Mouse (Mus musculus) ES-E14 (cell line): Measurements from ENCODE around the gene Ehhadh. TPM values are rescaled to one million over a fixed set of nuclear protein-coding genes. Genes with fewer than 3 reads are reported as not detected.

Experiments used
- DNase-seq: peaks from one replicate; pipeline ENCODE4 v3.0.0-alpha.2; 2013; ENCODE audit warnings: low read depth, low spot score
- H3K27ac ChIP-seq: 2 replicates; pipeline ENCODE4 v1.5.1; 2012; ENCODE audit warnings: low read depth, mild to moderate bottlenecking, low read length, moderate library complexity, mixed read lengths; ENCODE audit not compliant: poor library complexity, insufficient read depth, severe bottlenecking
- H3K36me3 ChIP-seq: 2 replicates; pipeline ENCODE4 v1.6.1; 2012; ENCODE audit warnings: mild to moderate bottlenecking, low read length, moderate library complexity, mixed read lengths; ENCODE audit not compliant: control insufficient read depth, poor library complexity, insufficient read depth, severe bottlenecking
- H3K4me1 ChIP-seq, 2 experiments: fragments of 150-350 bp in 1 of 2; sonication (generic) in 1 of 2; 2 replicates each; pipeline ENCODE4 v1.6.1; 2012; ENCODE audit warnings: low read length in 2 of 2, mild to moderate bottlenecking in 1 of 2, mixed read lengths in 1 of 2; ENCODE audit not compliant: control insufficient read depth in 2 of 2, insufficient read depth in 2 of 2, poor library complexity in 1 of 2
- H3K4me3 ChIP-seq, 2 experiments: fragments of 150-350 bp in 1 of 2; sonication (generic) in 1 of 2; 2 replicates each; pipeline ENCODE4 v1.5.1; 2012; ENCODE audit warnings: low read length in 2 of 2, low read depth in 1 of 2, mild to moderate bottlenecking in 1 of 2, mixed read lengths in 1 of 2; ENCODE audit not compliant: insufficient read depth in 1 of 2, poor library complexity in 1 of 2, severe bottlenecking in 1 of 2
- H3K9ac ChIP-seq: 2 replicates; pipeline ENCODE4 v1.6.1; 2012; ENCODE audit warnings: low read depth, mild to moderate bottlenecking, low read length, mixed read lengths; ENCODE audit not compliant: poor library complexity, insufficient read depth, severe bottlenecking
- H3K9me3 ChIP-seq: fragments of 150-350 bp; sonication (generic); 2 replicates; pipeline ENCODE4 v1.6.1; 2012; ENCODE audit warnings: low read depth, mild to moderate bottlenecking, low read length; ENCODE audit not compliant: control insufficient read depth, insufficient read depth
- CHD2 ChIP-seq: IDR thresholded peaks from 2 replicates; pipeline ENCODE4 v1.6.1; 2014; ENCODE audit warnings: mild to moderate bottlenecking, low read depth, low read length, inconsistent platforms
- HCFC1 ChIP-seq: IDR thresholded peaks from 2 replicates; pipeline ENCODE4 v1.6.1; 2012; ENCODE audit warnings: low read length, inconsistent platforms, borderline replicate concordance; ENCODE audit not compliant: insufficient read depth
- MAFK ChIP-seq: IDR thresholded peaks from 2 replicates; pipeline ENCODE4 v1.6.1; 2014; ENCODE audit warnings: mild to moderate bottlenecking, low read depth, low read length, inconsistent platforms; ENCODE audit not compliant: insufficient read depth
- ZC3H11A ChIP-seq: IDR thresholded peaks from 2 replicates; pipeline ENCODE4 v1.6.1; 2012; ENCODE audit warnings: low read depth, mild to moderate bottlenecking, inconsistent platforms, low read length, borderline replicate concordance
- ZNF384 ChIP-seq: IDR thresholded peaks from 2 replicates; pipeline ENCODE4 v1.6.1; 2012; ENCODE audit warnings: low read depth, low read length, inconsistent platforms
- in situ Hi-C, 2 experiments: fragments of 600-800 bp; cut with MboI; formaldehyde crosslinking; loops; one replicate each; pipeline ENCODE4 v1.15.1; 2025; ENCODE audit warnings: low sequenced_read_pairs in 2 of 2, inconsistent platforms in 1 of 2; ENCODE audit not compliant: unreplicated experiment in 2 of 2
- total RNA-seq: library from RNA; depleted of rRNA; stranded (reverse); fragments of 300-350 nt; gene quantifications from 2 replicates; pipeline ENCODE4 v1.2.3, GENCODE M21; 2012; rRNA removed

Ehhadh gene
- total RNA-seq, result 1.2 and 1.5 TPM in 2 replicates

- Histone ChIP-seq H3K27ac (no peak within 1 kb of the TSS), H3K36me3 (no peaks in the 10 kb centered on the region), H3K9ac (peak within 1 kb of the TSS; percentile 50), H3K9me3 (no peaks in the 10 kb centered on the region), H3K4me3 (peak within 1 kb of the TSS; percentile 51 to 77), H3K4me1 (peaks cover 0 to 3% of the 10 kb centered on the region in 2 experiments; a peak in 1 of 4 replicates)
- in situ Hi-C loops, result no loop called here
- DNase-seq, result peak; percentile 48
- TF ChIP-seq ZC3H11A (no peak), CHD2 (no peak), ZNF384 (no peak), HCFC1 (no peak), MAFK (no peak)
Observed at GRCm38 (mm10) chr16:21787516-21788353, at the start of gene Ehhadh. Gene Ehhadh, minus strand, starts transcription at chr16:21787807.

- in situ Hi-C loops, result no loop called here
- H3K27ac ChIP-seq, result no peak overlapping the region; the same call in 1 of the 2 replicates
- H3K36me3 ChIP-seq, result no peaks in the 10 kb centered on the region
- no peak overlapping the region for H3K4me3 ChIP-seq
- H3K9me3 ChIP-seq, result no peaks in the 10 kb centered on the region
- no peak for DNase-seq
- H3K9ac ChIP-seq, result no peak overlapping the region
- H3K4me1 ChIP-seq, result peaks cover 0 to 2% of the 10 kb centered on the region in 2 experiments; a peak in 1 of 4 replicates
- TF ChIP-seq MAFK, result no peak
- TF ChIP-seq ZNF384, result no peak
- no peak for TF ChIP-seq HCFC1
Observed at GRCm38 (mm10) chr16:21836311-21837072, 48.9 kb upstream of the Ehhadh start.

DNA sequence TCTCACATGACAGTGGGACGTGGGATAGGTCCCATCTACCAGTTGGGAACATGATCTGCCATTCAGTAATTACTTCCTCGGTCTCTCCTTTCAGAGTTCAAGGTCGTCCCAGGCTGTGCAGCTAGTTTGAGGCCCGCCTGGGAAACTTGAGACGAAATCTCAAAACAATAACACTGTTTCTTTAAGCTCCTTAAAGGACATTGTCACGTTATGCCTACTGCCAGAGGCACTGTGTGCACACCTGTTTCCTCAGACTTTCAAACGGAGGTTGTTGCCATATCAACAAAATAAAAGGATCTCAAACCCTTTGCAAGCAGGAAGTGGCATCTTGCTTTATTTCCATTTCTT lies 48.0 kb upstream of the Ehhadh start:
- TF ChIP-seq HCFC1 (no peak), CHD2 (no peak), MAFK (no peak), ZC3H11A (no peak), ZNF384 (no peak)
- no peaks in the 10 kb centered on the region for H3K36me3 ChIP-seq
- in situ Hi-C loops, result no loop called here
- DNase-seq, result no peak
- H3K9me3 ChIP-seq, result no peaks in the 10 kb centered on the region
- no peak overlapping the region for H3K9ac ChIP-seq
- no peak overlapping the region for H3K4me3 ChIP-seq
- H3K4me1 ChIP-seq, result peaks cover 0 to 6% of the 10 kb centered on the region in 2 experiments; a peak in 1 of 4 replicates
- no peak overlapping the region for H3K27ac ChIP-seq

- no peak overlapping the region for H3K9ac ChIP-seq
- DNase-seq, result no peak
- TF ChIP-seq MAFK, result no peak
- peaks cover 0 to 6% of the 10 kb centered on the region in 2 experiments; a peak in 1 of 4 replicates for H3K4me1 ChIP-seq
- H3K9me3 ChIP-seq, result no peaks in the 10 kb centered on the region
- H3K36me3 ChIP-seq, result no peaks in the 10 kb centered on the region
- in situ Hi-C loops, result no loop called here
- H3K4me3 ChIP-seq, result no peak overlapping the region
- no peak overlapping the region for H3K27ac ChIP-seq
Observed at GRCm38 (mm10) chr16:21834866-21835583, 47.4 kb upstream of the Ehhadh start.
